Mouse (Mus musculus): Measurements from ENCODE around the gene Dnah6.

Dnah6 gene

DNA sequence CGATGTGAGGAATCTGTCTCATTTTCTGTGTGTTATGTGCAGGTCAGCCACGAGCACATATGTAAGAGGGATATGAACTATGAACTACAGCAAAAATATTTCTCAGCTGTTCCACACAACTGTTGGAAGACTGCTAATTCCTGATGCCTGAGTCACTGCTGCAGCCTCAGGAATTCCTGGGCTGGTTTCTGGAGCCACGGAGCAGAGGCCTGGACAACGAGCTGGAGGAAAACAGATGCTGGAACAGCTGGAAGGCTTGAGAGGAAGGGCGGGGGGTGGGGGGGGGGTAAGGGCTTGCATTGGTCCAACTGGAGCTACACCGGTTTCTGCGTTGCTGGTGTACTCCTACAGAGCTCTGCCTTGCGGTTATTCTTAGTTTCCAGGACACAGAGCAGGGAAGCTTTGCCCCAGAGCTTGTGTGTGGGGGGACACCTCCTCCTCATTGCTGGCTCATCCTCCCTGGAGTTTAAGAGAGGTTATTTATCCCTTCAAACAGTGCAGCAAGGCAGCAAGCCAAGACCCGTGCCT, 240.3 kb downstream of the Dnah6 start:
- DNase-seq (ENCODE audit: extremely low read depth, low read depth, low spot score): no peak

DNA sequence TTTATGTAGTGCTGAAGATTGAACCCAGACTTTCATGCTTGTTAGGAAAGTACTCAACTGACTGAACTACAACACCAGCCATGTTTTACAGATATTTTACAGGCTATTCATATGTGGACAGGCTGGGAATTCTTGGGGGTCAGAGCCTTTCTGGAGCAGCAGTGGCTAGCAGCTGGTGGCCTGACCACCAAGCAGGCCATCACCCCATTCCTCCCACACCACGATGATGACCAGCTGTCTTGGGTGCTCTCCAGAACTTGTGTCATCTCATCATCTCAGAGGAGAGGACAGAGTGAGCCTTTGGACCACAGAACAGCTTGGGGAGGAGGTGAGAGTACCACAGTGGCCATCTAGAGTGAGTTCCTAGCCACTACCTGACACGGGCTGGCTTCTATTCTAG, 244.6 kb downstream of the Dnah6 start:
- no peak for DNase-seq (ENCODE audit: extremely low read depth, low read depth, low spot score)

DNA sequence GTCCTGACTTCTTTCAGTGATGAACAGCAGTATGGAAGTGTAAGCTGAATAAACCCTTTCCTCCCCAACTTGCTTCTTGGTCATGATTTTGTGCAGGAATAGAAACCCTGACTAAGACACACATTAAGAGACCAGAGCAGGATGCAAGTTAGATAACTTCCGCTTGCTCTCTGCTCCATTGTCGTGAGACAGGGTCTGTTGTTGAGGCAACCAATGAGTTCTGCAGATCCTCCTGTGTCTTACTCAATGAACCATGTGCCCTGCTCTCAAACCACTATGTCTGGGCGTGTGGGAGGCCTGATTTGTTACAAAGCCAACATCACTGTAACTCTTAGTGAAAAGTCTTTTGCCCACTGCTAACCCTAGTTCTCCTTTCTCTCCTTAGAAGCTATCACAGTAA, 250.4 kb downstream of the Dnah6 start:
- DNase-seq (ENCODE audit: extremely low read depth, low read depth, low spot score): no peak

DNA sequence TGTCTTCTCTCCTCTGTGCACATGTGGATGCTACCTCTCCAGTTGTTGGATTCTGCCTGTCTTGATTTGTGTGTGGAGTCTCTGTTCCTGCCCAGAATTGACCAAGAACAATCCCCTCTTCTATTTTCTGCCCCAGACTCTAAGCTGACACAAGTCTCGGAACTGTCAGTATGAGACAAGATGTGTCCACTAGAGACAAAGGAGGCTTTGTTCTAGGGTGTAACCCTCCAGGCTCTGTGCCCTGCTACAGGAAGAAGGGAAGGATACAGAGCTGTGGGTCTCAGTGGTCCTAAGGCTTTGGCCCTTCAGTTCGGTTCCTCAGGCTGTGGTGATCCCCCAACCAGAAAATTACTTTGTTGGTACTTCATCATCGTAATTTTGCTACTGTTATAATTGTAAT, 251.7 kb downstream of the Dnah6 start:
- no peak for DNase-seq (ENCODE audit: extremely low read depth, low read depth, low spot score)

Data from fat pad, adult 2 months (tissue).